Mouse (Mus musculus) layer of hippocampus, postnatal 25 days (tissue): Measurements from ENCODE around the gene Ncstn. TPM values are rescaled to one million over a fixed set of nuclear protein-coding genes. Genes with fewer than 3 reads are reported as not detected.

Experiments used
- total RNA-seq, 2 experiments: library from RNA; stranded (reverse); gene quantifications; 2 replicates each; pipeline ENCODE4 v1.2.3; 2021

Gene Ncstn
- total RNA-seq, 2 experiments from 2014 or later = 59.5 to 63.2 TPM

Other genes with a start within 250 kb of the Ncstn start
- 1 to 10 TPM; 2.6 to 3.7 TPM for gene Cd84, start 243.1 kb downstream of the Ncstn start, total RNA-seq
- under 1 TPM in 1 of 2 experiments, not detected in 1; 0.14 TPM for gene Gm10521, start 187.1 kb downstream of the Ncstn start, total RNA-seq
- gene Slamf6, start 165.3 kb downstream of the Ncstn start, total RNA-seq = not detected
- 10 to 100 TPM; 15.9 to 18.3 TPM for gene Vangl2, start 54.4 kb downstream of the Ncstn start, total RNA-seq
- 1 to 10 TPM; 1.3 to 1.6 TPM for gene Nhlh1, start 25.2 kb downstream of the Ncstn start, total RNA-seq
- gene Copa, start 266 bp downstream of the Ncstn start, total RNA-seq = 100 to 1,000 TPM; 148 to 149 TPM
- 100 to 1,000 TPM in 1 of 2 experiments, 10 to 100 TPM in 1; 99.8 to 101 TPM for gene Pex19, start 44.0 kb upstream of the Ncstn start, total RNA-seq
- gene Dcaf8, start 65.3 kb upstream of the Ncstn start, total RNA-seq = 100 to 1,000 TPM; 107 to 115 TPM
- 100 to 1,000 TPM; 395 to 445 TPM for gene Pea15a, start 124.0 kb upstream of the Ncstn start, total RNA-seq
- under 1 TPM; 0.49 to 0.52 TPM for gene Casq1, start 137.1 kb upstream of the Ncstn start, total RNA-seq
- not detected for gene Atp1a4, start 175.6 kb upstream of the Ncstn start, total RNA-seq
- gene Igsf8, start 178.8 kb upstream of the Ncstn start, total RNA-seq = 100 to 1,000 TPM; 253 to 278 TPM
- gene Atp1a2, start 215.3 kb upstream of the Ncstn start, total RNA-seq = 100 to 1,000 TPM; 592 to 599 TPM
- 10 to 100 TPM; 59.0 to 68.9 TPM for gene Kcnj9, start 246.5 kb upstream of the Ncstn start, total RNA-seq